In the genomic region with DNA sequence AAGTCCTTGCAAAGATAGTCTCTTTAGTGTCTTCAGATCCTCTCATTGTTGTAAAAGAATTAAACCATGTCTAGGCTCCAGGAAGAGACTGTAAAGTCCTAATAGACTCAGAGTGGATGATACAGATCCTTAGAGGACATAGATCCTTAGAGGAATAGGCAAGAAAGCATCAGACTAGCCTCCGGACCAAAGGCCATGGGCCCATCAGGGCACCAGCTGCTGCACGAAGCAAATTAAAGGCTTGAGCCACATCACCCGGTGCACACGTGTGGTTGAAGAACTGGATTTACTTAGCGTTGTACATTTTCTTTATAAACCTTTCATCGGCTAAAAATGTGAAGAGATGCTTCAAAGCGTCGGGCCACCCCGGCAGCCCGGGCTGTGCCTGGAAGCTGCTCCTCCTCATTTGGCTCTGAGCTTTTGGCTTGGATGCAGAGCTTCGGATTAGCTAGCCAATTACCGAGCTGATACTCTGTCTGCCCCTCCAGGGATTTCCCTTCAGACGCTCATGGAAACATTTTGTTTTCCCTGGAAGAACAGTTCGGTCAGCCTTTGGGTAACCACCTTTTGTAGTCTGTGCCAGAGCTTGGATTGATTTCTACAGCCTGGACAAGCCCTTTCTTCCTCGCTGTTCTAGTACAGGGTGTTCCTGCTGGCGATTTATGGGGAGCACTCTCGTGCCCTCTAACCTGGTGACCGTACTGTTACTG, we compare ENCODE assay signal across 8 mouse cellular contexts.
DNase-seq lines count a peak whose midpoint lies in the region; ATAC-seq lines count a peak whose summit lies in the region.

No protein-coding gene starts in this region.

- 83% methylated on average over 18 of the region's 18 CpGs for WGBS in heart, embryonic 10.5 days
- 75% methylated on average over 18 of the region's 18 CpGs for WGBS in lung, embryonic 15.5 days

- no peaks in the 10 kb centered on the region for H3K36me3 ChIP-seq in heart, embryonic 10.5 days
- H3K36me3 ChIP-seq in lung, embryonic 15.5 days: no peaks in the 10 kb centered on the region

- no peak overlapping the region for H3K27ac ChIP-seq in heart, embryonic 10.5 days
- no peak overlapping the region for H3K27ac ChIP-seq in lung, embryonic 15.5 days

- peak; percentile 98 for DNase-seq in heart, adult 11 months
- DNase-seq in heart, embryonic 10.5 days (ENCODE audit: low spot score): no peak
- peak; percentile 88 for DNase-seq in brain, adult 2 months (ENCODE audit: low read depth, low spot score)
- peak; percentile 35 to 41 for DNase-seq in frontal cortex, postnatal 36 days (ENCODE audit: low spot score in 2 of 2)
- DNase-seq in kidney, postnatal 25 days: peak; percentile 6 to 56
- DNase-seq in testis, postnatal 10 days (ENCODE audit: low spot score): peak; percentile 55
- no peak for DNase-seq in thymus, postnatal 10 days (ENCODE audit: low spot score in 2 of 2)

- H3K4me1 ChIP-seq in heart, embryonic 10.5 days: no peaks in the 10 kb centered on the region
- H3K4me1 ChIP-seq in lung, embryonic 15.5 days: no peaks in the 10 kb centered on the region

- H3K4me3 ChIP-seq in heart, embryonic 10.5 days: no peak overlapping the region
- no peak overlapping the region for H3K4me3 ChIP-seq in lung, embryonic 15.5 days

- H3K9ac ChIP-seq in lung, embryonic 15.5 days: no peak overlapping the region

- H3K27me3 ChIP-seq in heart, embryonic 10.5 days (ENCODE audit: insufficient read depth, poor library complexity, severe bottlenecking): no peaks in the 10 kb centered on the region
- no peaks in the 10 kb centered on the region for H3K27me3 ChIP-seq in lung, embryonic 15.5 days

- peak; percentile 39; the same call in 1 of the 2 replicates for ATAC-seq in lung, embryonic 15.5 days (ENCODE audit: borderline replicate concordance, extremely low read depth, low FRiP score, low TSS enrichment)

- H3K9me3 ChIP-seq in heart, embryonic 10.5 days: no peaks in the 10 kb centered on the region
- no peaks in the 10 kb centered on the region for H3K9me3 ChIP-seq in lung, embryonic 15.5 days

- H3K4me2 ChIP-seq in lung, embryonic 15.5 days: no peak overlapping the region

Comparison
In these comparisons a context has a peak if more than half of its experiments do, and no peak if none do; other contexts are left out.
1. DNase-seq: peak in heart, adult 11 months (single experiment), brain, adult 2 months (single experiment), frontal cortex, postnatal 36 days (2 of 2), kidney, postnatal 25 days (2 of 2) and testis, postnatal 10 days (single experiment); none in heart, embryonic 10.5 days (single experiment) and thymus, postnatal 10 days (0 of 2).